Mouse (Mus musculus): Measurements from ENCODE around the gene Tuba3a. TPM values are rescaled to one million over a fixed set of nuclear protein-coding genes. Genes with fewer than 3 reads are reported as not detected.

Gene Tuba3a
- polyA plus RNA-seq, 1 experiment from 2014 or later = 0.10 TPM

DNA sequence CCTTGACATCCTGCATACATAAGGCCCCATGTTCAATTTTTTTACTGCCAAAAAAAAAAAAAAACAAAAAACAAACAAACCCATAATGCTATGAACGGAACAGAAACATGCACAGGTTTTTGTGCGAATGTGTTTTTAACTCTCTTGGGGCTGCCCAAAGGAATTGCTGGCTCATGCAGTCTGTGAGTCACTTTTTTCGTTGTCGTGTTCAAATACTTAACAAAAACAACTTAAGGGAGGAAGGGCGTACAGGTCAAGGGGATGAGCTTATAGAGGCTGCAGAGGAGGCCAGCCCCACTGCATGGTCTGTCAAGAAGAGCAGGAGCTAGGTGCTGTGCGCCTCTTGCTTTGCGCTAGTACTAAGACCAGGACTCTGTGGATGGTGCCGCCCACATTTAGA lies 33.1 kb downstream of the Tuba3a start:
- ATAC-seq (replicated peaks; ENCODE audit: insufficient number of reproducible peaks, low FRiP score, low TSS enrichment) = no peak
- Histone ChIP-seq H3K9me3 (replicated peaks; ENCODE audit: control insufficient read depth, low read length) (no peaks in the 10 kb centered on the region), H3K4me1 (ENCODE audit: control insufficient read depth, insufficient read depth, low read length) (no peaks in the 10 kb centered on the region), H3K4me3 (ENCODE audit: low read depth, low read length) (no peak overlapping the region), H3K27me3 (ENCODE audit: control insufficient read depth, insufficient read depth, low read length) (no peaks in the 10 kb centered on the region), H3K27ac (ENCODE audit: low read depth, low read length) (no peak overlapping the region), H3K36me3 (ENCODE audit: control insufficient read depth, insufficient read depth, low read length) (no peaks in the 10 kb centered on the region), H3K9ac (ENCODE audit: low read depth, low read length) (no peak overlapping the region), H3K4me2 (no peak overlapping the region)
- 82% methylated on average over 8 of the region's 8 CpGs for WGBS (ENCODE audit: insufficient replicate concordance)

DNA sequence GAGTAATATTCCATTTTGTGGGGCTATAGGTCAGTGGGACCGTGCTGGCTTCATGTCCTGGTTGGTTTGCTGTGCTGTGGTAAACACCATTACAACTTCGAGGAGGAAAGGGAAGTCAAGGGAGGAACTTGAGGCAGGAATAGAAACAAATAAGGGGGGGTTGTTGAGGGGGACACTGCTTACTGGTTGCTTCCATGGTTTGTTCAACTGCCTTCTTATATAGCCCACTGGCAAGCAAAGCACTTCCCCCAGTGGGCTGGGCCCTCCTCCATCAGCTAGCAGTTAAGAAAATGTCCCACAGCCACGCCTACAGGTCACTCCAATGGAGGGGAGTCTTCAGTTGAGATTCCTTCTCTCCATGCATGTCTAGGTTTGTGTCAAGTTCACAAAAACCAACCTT lies 33.6 kb downstream of the Tuba3a start:
- H3K36me3 ChIP-seq (ENCODE audit: control insufficient read depth, insufficient read depth, low read length) = no peaks in the 10 kb centered on the region
- H3K27ac ChIP-seq (ENCODE audit: low read depth, low read length) = no peak overlapping the region
- no peak overlapping the region for H3K9ac ChIP-seq (ENCODE audit: low read depth, low read length)
- no peak overlapping the region for H3K4me2 ChIP-seq
- ATAC-seq (replicated peaks; ENCODE audit: insufficient number of reproducible peaks, low FRiP score, low TSS enrichment) = no peak
- H3K9me3 ChIP-seq (replicated peaks; ENCODE audit: control insufficient read depth, low read length) = no peaks in the 10 kb centered on the region
- no peak overlapping the region for H3K4me3 ChIP-seq (ENCODE audit: low read depth, low read length)
- 73% methylated on average over 3 of the region's 3 CpGs for WGBS (ENCODE audit: insufficient replicate concordance)
- H3K4me1 ChIP-seq (ENCODE audit: control insufficient read depth, insufficient read depth, low read length) = no peaks in the 10 kb centered on the region
- H3K27me3 ChIP-seq (ENCODE audit: control insufficient read depth, insufficient read depth, low read length) = no peaks in the 10 kb centered on the region

DNA sequence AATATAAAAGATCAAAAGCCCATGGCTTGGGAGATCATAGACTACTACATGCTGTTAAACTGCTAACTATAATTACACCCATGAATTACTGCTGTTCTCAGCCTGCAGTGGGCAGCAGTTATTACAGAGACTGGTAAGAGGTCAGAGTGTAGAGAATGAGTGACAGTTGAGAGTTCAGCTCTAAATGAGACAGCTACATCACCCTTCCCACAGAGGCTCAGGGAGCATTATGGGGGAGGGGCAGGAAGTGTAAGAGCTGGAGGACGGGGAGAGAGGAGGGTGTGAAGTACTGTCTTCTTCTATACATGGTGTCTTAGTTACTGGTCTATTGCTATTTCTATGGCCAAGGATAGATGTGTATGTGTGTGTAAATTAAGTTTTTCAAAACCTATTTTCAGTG lies 41.3 kb downstream of the Tuba3a start:
- no peaks in the 10 kb centered on the region for H3K36me3 ChIP-seq (ENCODE audit: control insufficient read depth, insufficient read depth, low read length)
- H3K27me3 ChIP-seq (ENCODE audit: control insufficient read depth, insufficient read depth, low read length) = no peaks in the 10 kb centered on the region
- 24% methylated on average over 1 of the region's 1 CpGs for WGBS (ENCODE audit: insufficient replicate concordance)
- no peaks in the 10 kb centered on the region for H3K4me1 ChIP-seq (ENCODE audit: control insufficient read depth, insufficient read depth, low read length)
- H3K9ac ChIP-seq (ENCODE audit: low read depth, low read length) = no peak overlapping the region
- H3K4me3 ChIP-seq (ENCODE audit: low read depth, low read length) = no peak overlapping the region
- H3K27ac ChIP-seq (ENCODE audit: low read depth, low read length) = no peak overlapping the region
- H3K9me3 ChIP-seq (replicated peaks; ENCODE audit: control insufficient read depth, low read length) = no peaks in the 10 kb centered on the region
- H3K4me2 ChIP-seq = no peak overlapping the region
- ATAC-seq (replicated peaks; ENCODE audit: insufficient number of reproducible peaks, low FRiP score, low TSS enrichment) = no peak

DNA sequence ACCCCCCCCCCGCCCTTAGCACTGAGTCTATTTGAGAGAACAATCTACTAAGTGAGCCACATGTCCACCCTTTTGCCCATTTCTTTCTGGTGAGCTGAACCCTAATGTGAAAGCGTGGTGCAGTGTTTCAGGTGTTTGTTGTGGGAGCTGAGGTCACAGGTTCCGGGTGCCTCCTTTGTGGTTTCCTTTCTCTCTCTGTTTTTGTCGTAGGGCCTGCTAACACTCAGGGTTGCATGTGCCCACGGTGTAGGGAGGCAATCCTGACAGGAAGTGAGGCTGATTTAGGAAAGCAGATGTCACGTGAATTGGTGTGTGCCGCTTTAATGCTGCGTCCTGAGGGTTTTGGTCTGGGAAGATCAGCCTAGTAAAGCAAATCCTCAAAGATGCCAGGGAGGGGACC lies 44.3 kb downstream of the Tuba3a start:
- 73% methylated on average over 8 of the region's 8 CpGs for WGBS (ENCODE audit: insufficient replicate concordance)
- ATAC-seq (replicated peaks; ENCODE audit: insufficient number of reproducible peaks, low FRiP score, low TSS enrichment) = no peak
- Histone ChIP-seq H3K4me3 (ENCODE audit: low read depth, low read length) (no peak overlapping the region), H3K4me2 (no peak overlapping the region), H3K4me1 (ENCODE audit: control insufficient read depth, insufficient read depth, low read length) (no peaks in the 10 kb centered on the region), H3K27ac (ENCODE audit: low read depth, low read length) (no peak overlapping the region), H3K36me3 (ENCODE audit: control insufficient read depth, insufficient read depth, low read length) (no peaks in the 10 kb centered on the region), H3K9me3 (replicated peaks; ENCODE audit: control insufficient read depth, low read length) (no peaks in the 10 kb centered on the region), H3K9ac (ENCODE audit: low read depth, low read length) (no peak overlapping the region), H3K27me3 (ENCODE audit: control insufficient read depth, insufficient read depth, low read length) (no peaks in the 10 kb centered on the region)

DNA sequence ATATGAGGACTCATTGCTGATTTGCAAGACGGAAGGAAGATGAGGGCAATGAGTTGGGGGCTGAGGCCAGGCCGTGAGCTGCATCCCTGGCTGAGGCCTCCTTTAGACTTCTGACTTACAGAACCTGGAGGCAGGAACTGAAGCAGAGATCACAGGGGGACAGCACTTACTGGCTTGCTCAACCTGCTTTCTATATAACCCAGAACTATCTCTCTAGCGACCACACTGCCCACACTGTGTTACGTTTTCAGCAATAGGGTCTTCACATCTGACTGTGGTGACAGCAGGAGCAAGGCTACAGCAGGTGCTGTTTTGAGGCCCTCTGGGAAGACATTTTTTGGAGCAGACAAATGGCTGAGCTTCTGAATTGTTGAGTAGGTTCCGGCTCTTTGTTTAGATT lies 45.2 kb downstream of the Tuba3a start:
- H3K9me3 ChIP-seq (replicated peaks; ENCODE audit: control insufficient read depth, low read length) = no peaks in the 10 kb centered on the region
- no peak for ATAC-seq (replicated peaks; ENCODE audit: insufficient number of reproducible peaks, low FRiP score, low TSS enrichment)
- no peaks in the 10 kb centered on the region for H3K4me1 ChIP-seq (ENCODE audit: control insufficient read depth, insufficient read depth, low read length)
- H3K4me2 ChIP-seq = no peak overlapping the region
- no peak overlapping the region for H3K27ac ChIP-seq (ENCODE audit: low read depth, low read length)
- H3K4me3 ChIP-seq (ENCODE audit: low read depth, low read length) = no peak overlapping the region
- H3K9ac ChIP-seq (ENCODE audit: low read depth, low read length) = no peak overlapping the region
- 84% methylated on average over 5 of the region's 5 CpGs for WGBS (ENCODE audit: insufficient replicate concordance)
- H3K36me3 ChIP-seq (ENCODE audit: control insufficient read depth, insufficient read depth, low read length) = no peaks in the 10 kb centered on the region
- no peaks in the 10 kb centered on the region for H3K27me3 ChIP-seq (ENCODE audit: control insufficient read depth, insufficient read depth, low read length)

DNA sequence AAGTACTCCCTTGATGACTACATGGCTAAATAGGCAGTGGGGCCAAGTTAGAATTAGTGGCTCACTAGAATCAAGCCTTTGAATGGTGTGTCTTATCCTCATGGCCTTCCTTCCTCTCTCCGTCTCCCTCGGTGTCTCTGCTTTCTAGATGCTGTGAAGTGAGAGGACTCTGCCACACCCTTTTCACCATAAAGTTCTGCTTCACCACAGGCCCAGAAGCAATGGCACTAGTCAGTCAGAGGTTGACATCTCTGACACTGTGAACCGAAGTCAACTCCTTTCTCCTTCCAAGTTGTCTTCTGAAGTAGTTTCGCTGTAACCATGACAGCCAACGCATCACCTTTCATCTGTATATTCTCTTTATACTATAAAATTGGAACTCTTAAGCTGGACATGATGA lies 46.3 kb downstream of the Tuba3a start:
- WGBS (ENCODE audit: insufficient replicate concordance) = 86% methylated on average over 5 of the region's 5 CpGs
- no peaks in the 10 kb centered on the region for H3K36me3 ChIP-seq (ENCODE audit: control insufficient read depth, insufficient read depth, low read length)
- no peak for ATAC-seq (replicated peaks; ENCODE audit: insufficient number of reproducible peaks, low FRiP score, low TSS enrichment)
- peaks cover under 1% of the 10 kb centered on the region for H3K4me1 ChIP-seq (ENCODE audit: control insufficient read depth, insufficient read depth, low read length)
- no peak overlapping the region for H3K9ac ChIP-seq (ENCODE audit: low read depth, low read length)
- no peak overlapping the region for H3K4me3 ChIP-seq (ENCODE audit: low read depth, low read length)
- H3K27ac ChIP-seq (ENCODE audit: low read depth, low read length) = no peak overlapping the region
- no peak overlapping the region for H3K4me2 ChIP-seq
- no peaks in the 10 kb centered on the region for H3K9me3 ChIP-seq (replicated peaks; ENCODE audit: control insufficient read depth, low read length)
- no peaks in the 10 kb centered on the region for H3K27me3 ChIP-seq (ENCODE audit: control insufficient read depth, insufficient read depth, low read length)

DNA sequence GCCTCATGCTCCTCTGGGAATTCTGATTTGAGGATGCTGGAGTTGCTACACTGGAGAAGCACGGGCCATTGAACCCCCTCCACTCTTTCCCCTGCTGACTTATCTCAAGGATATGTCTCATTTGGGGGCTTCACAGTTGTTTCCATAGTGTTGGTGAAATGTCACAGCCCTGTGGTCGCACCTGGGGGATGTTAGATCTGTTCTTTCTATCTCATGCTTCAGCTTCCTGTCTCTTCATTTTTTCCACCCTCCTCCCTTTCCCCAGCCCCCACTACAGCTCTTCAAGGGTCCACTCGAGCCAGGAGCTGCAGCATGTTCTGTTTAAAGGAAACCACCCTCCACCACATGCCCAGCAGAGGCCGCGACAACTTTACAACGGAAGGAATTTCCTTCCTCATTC lies 47.4 kb downstream of the Tuba3a start:
- Histone ChIP-seq H3K4me3 (ENCODE audit: low read depth, low read length) (no peak overlapping the region), H3K9ac (ENCODE audit: low read depth, low read length) (no peak overlapping the region), H3K4me2 (no peak overlapping the region), H3K27me3 (ENCODE audit: control insufficient read depth, insufficient read depth, low read length) (no peaks in the 10 kb centered on the region), H3K36me3 (ENCODE audit: control insufficient read depth, insufficient read depth, low read length) (no peaks in the 10 kb centered on the region), H3K9me3 (replicated peaks; ENCODE audit: control insufficient read depth, low read length) (no peaks in the 10 kb centered on the region), H3K27ac (ENCODE audit: low read depth, low read length) (no peak overlapping the region), H3K4me1 (ENCODE audit: control insufficient read depth, insufficient read depth, low read length) (peaks cover 9% of the 10 kb centered on the region)
- ATAC-seq (replicated peaks; ENCODE audit: insufficient number of reproducible peaks, low FRiP score, low TSS enrichment) = no peak
- WGBS (ENCODE audit: insufficient replicate concordance) = 59% methylated on average over 6 of the region's 6 CpGs

DNA sequence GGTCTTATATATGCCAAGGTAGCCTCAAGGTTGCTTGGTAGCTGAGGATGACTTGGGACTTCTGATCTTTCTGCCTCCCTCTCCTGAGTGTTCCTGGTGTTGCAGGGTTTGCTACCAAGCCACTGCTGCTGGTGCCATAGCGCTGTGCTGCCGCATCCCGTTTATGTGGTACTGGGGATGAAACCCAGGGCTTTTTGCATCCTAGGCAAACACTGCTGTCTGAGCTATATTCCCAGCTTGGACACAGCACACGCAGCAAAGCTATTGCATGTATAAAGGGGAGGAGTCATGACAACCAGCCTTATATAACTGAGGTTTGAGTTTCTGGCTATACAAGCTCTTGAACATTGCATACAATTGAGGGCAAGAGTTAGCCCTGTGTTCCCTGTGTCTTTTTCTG lies 48.4 kb downstream of the Tuba3a start:
- Histone ChIP-seq H3K4me3 (ENCODE audit: low read depth, low read length) (no peak overlapping the region), H3K27me3 (ENCODE audit: control insufficient read depth, insufficient read depth, low read length) (no peaks in the 10 kb centered on the region), H3K4me2 (no peak overlapping the region), H3K36me3 (ENCODE audit: control insufficient read depth, insufficient read depth, low read length) (no peaks in the 10 kb centered on the region), H3K9me3 (replicated peaks; ENCODE audit: control insufficient read depth, low read length) (no peaks in the 10 kb centered on the region), H3K4me1 (ENCODE audit: control insufficient read depth, insufficient read depth, low read length) (peaks cover 9% of the 10 kb centered on the region), H3K27ac (ENCODE audit: low read depth, low read length) (no peak overlapping the region), H3K9ac (ENCODE audit: low read depth, low read length) (no peak overlapping the region; the same call in 1 of the 2 replicates)
- no peak for ATAC-seq (replicated peaks; ENCODE audit: insufficient number of reproducible peaks, low FRiP score, low TSS enrichment)
- 78% methylated on average over 4 of the region's 4 CpGs for WGBS (ENCODE audit: insufficient replicate concordance)

DNA sequence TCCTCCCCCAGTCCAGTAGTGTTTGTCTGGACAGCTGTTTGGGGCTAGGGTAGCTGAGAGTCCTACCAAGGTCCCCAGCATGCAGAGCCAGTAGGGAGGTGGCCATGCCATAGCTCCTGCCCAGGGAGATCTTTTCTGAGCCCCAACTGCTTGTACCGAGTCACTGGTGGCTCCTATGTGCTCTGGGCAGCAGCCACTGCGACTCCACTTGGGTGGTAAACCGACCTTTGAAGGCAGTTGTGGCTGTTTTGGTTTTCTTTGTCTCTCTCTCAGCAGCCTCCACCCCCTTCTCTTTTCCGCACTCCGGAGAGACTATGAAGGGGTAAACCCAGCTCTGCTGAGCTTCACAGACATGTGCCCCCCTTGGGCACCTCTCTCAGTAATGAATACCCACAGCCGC lies 49.1 kb downstream of the Tuba3a start, which contains the start of gene Cd27:
Cd27 (minus strand) TSS at position 229 of the 400 bp plus-strand sequence.
- no peak for ATAC-seq (replicated peaks; ENCODE audit: insufficient number of reproducible peaks, low FRiP score, low TSS enrichment)
- H3K36me3 ChIP-seq (ENCODE audit: control insufficient read depth, insufficient read depth, low read length) = no peaks in the 10 kb centered on the region
- no peak within 1 kb of the TSS; the same call in 1 of the 2 replicates for H3K9ac ChIP-seq (ENCODE audit: low read depth, low read length)
- no peak within 1 kb of the TSS for H3K27ac ChIP-seq (ENCODE audit: low read depth, low read length)
- WGBS (ENCODE audit: insufficient replicate concordance) = 57% methylated on average over 6 of the region's 6 CpGs
- H3K4me3 ChIP-seq (ENCODE audit: low read depth, low read length) = no peak within 1 kb of the TSS
- no peak within 1 kb of the TSS for H3K4me2 ChIP-seq
- H3K9me3 ChIP-seq (replicated peaks; ENCODE audit: control insufficient read depth, low read length) = no peaks in the 10 kb centered on the region
- peaks cover 15% of the 10 kb centered on the region for H3K4me1 ChIP-seq (ENCODE audit: control insufficient read depth, insufficient read depth, low read length)
- no peaks in the 10 kb centered on the region for H3K27me3 ChIP-seq (ENCODE audit: control insufficient read depth, insufficient read depth, low read length)
